ENCODE assay signal across 26 mouse cellular contexts in the genomic region with DNA sequence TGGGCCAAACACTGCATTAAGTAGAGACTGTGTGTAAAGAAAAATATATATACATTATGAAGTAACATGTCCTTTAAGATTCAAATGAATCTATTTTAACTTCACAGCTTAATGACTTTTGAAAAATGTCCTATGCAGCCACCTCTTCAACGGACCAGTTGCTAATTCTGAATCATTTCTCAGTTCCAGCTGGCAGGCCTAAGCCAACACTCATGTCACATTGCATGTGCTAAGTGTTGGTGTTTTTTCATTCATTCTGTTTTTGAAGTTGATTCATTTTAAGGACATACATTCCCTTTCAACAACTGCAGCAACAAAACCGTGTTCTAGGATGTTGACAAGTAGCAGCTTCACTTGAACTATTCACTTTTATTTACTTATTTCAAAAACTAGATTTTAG.
"Had no signal": no experiment of that assay in that cellular context is flagged by ENCODE, and none has a peak within 500 bp of the region (broad histone marks: within the 10 kb centered on the region; RNA-seq: fewer than 3 reads in every experiment).

No protein-coding gene starts in this region.

- DNase-seq: gastrocnemius, postnatal 14 days; gastrocnemius, postnatal 36 days; heart, adult 11 months; heart, adult 2 months; heart, postnatal 10 days; heart, postnatal 4 days; kidney, adult 18-20 months; kidney, adult 8-10 months; kidney, postnatal 10 days; kidney, postnatal 25 days; kidney, postnatal 4 days; liver; liver, embryonic 13.5 days had no signal

- H3K4me1 ChIP-seq: liver, embryonic 13.5 days had no signal

- H3K4me2 ChIP-seq: heart, embryonic 12.5 days; hindbrain, embryonic 12.5 days; hindbrain, embryonic 14.5 days; intestine, embryonic 15.5 days; limb, embryonic 12.5 days; liver, embryonic 11.5 days; liver, embryonic 13.5 days had no signal

- H3K9ac ChIP-seq: heart, embryonic 12.5 days; hindbrain, embryonic 12.5 days; hindbrain, embryonic 14.5 days; intestine, embryonic 15.5 days; limb, embryonic 12.5 days; liver, embryonic 13.5 days had no signal

- ATAC-seq: hindbrain, embryonic 16.5 days; inflammation-experienced regulatory T-cells, adult 6 months; intestine, embryonic 15.5 days; intestine, postnatal 0 days had no signal

- H3K27me3 ChIP-seq: heart, embryonic 12.5 days; hindbrain, embryonic 12.5 days; intestine, embryonic 15.5 days; limb, embryonic 12.5 days; liver, embryonic 13.5 days had no signal

- H3K36me3 ChIP-seq: heart, embryonic 10.5 days; heart, embryonic 12.5 days; hindbrain, embryonic 10.5 days; hindbrain, embryonic 12.5 days; intestine, embryonic 15.5 days; limb, embryonic 10.5 days; limb, embryonic 12.5 days; liver, embryonic 13.5 days had no signal

- H3K9me3 ChIP-seq: heart, embryonic 10.5 days; heart, embryonic 12.5 days; hindbrain, embryonic 10.5 days; hindbrain, embryonic 12.5 days; intestine, embryonic 15.5 days; limb, embryonic 10.5 days; limb, embryonic 12.5 days; liver, embryonic 13.5 days had no signal

- H3K4me3 ChIP-seq: heart, adult 2 months; heart, embryonic 10.5 days; heart, embryonic 12.5 days; hindbrain, embryonic 10.5 days; hindbrain, embryonic 12.5 days; intestine, embryonic 15.5 days; left cerebral cortex, adult 2 months; limb, embryonic 10.5 days; limb, embryonic 12.5 days; liver, embryonic 13.5 days had no signal

- H3K27ac ChIP-seq: heart, adult 2 months; heart, embryonic 10.5 days; hindbrain, embryonic 10.5 days; hindbrain, embryonic 12.5 days; hindbrain, embryonic 14.5 days; intestine, embryonic 15.5 days; limb, embryonic 10.5 days; limb, embryonic 12.5 days; liver, embryonic 13.5 days had no signal
